Mouse (Mus musculus) heart, embryonic 10.5 days (tissue): Measurements from ENCODE around the gene Pde11a. TPM values are rescaled to one million over a fixed set of nuclear protein-coding genes. Genes with fewer than 3 reads are reported as not detected.

Source experiments
- DNase-seq: peaks from one replicate; pipeline ENCODE4 v3.0.0-alpha.2; 2017; ENCODE audit warnings: low spot score
- H3K27ac ChIP-seq: fragments of 300-500 bp; sonication (generic); 2 replicates; pipeline ENCODE4 v1.5.1; 2016; ENCODE audit warnings: mild to moderate bottlenecking
- H3K27me3 ChIP-seq: fragments of 300-500 bp; sonication (generic); 2 replicates; pipeline ENCODE4 v1.6.1; 2016; ENCODE audit warnings: mild to moderate bottlenecking; ENCODE audit not compliant: poor library complexity, insufficient read depth, severe bottlenecking
- H3K36me3 ChIP-seq: fragments of 300-500 bp; sonication (generic); 2 replicates; pipeline ENCODE4 v1.6.1; 2016; ENCODE audit warnings: mild to moderate bottlenecking, moderate library complexity
- H3K4me1 ChIP-seq: fragments of 300-500 bp; sonication (generic); 2 replicates; pipeline ENCODE4 v1.6.1; 2016; ENCODE audit warnings: mild to moderate bottlenecking
- H3K4me3 ChIP-seq: fragments of 300-500 bp; sonication (generic); 2 replicates; pipeline ENCODE4 v1.5.1; 2016; ENCODE audit warnings: mild to moderate bottlenecking, moderate library complexity
- H3K9me3 ChIP-seq: fragments of 300-500 bp; sonication (generic); 2 replicates; pipeline ENCODE4 v1.6.1; 2016; ENCODE audit warnings: mild to moderate bottlenecking, moderate library complexity
- WGBS: fragments of 180-500 bp; shearing (Covaris S2); methylation state at CpG from one replicate; pipeline ENCODE4 v1.1.7; 2016; 5-methylcytosine and 5-hydroxymethylcytosine counted together
- polyA plus RNA-seq: library from polyadenylated mRNA; unstranded; fragments of >200 nt; fragmentation: Nextera tagmentation; extraction: Ambion mirVana; gene quantifications from 2 replicates; pipeline ENCODE4 v1.2.1, GENCODE M21; 2016

Pde11a gene
- polyA plus RNA-seq, 1 experiment from 2014 or later: 0.62 TPM

DNA sequence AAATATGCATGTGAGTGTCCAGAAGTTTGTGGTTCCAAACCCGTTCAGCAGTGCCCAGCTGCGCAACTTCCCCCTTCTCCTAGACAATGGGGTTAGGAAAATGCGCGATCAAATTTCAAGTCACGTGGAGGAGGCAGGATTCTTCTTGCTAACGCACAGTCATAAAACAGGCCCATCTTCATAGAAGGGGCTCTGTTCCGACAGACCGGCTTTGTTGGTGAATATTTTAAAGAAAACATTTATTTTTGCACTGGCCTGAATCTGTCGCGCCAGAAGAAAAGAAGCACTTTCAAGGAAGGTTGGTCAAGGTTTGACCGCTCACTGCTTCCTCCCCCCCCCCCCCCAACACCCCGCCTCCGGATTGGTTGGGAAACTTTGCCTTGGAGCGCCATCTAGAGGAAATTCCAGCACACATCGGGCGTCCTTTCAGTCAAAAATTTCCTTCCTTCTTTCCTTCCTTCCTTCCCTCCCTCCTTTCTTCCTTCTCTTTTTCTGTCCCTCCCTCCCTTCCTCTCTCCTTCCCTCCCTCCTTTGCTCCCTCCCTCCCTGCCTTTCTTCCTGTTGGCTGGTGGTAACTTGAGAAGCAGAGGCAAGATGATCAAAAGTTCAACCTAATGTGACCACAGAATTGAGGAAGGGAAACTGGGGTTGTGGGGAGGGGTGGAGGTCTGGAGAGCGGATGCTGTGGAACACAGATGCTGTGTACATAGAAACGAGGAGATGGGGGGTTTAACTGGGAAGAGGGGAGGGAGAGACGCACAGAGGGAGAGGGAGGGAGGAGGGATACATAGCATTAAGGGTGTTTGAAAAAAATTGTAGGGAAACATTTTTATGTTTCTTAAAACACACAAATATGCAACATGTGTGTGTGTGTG is 267.9 kb downstream of the Pde11a start:
- peaks cover 19% of the 10 kb centered on the region for H3K4me1 ChIP-seq
- H3K9me3 ChIP-seq: no peaks in the 10 kb centered on the region
- WGBS: 4% methylated on average over 19 of the region's 19 CpGs
- H3K36me3 ChIP-seq: no peaks in the 10 kb centered on the region
- peak overlapping the region; percentile 89 for H3K27ac ChIP-seq
- H3K4me3 ChIP-seq: peak overlapping the region; percentile 56
- peak; percentile 91 for DNase-seq
- no peaks in the 10 kb centered on the region for H3K27me3 ChIP-seq

DNA sequence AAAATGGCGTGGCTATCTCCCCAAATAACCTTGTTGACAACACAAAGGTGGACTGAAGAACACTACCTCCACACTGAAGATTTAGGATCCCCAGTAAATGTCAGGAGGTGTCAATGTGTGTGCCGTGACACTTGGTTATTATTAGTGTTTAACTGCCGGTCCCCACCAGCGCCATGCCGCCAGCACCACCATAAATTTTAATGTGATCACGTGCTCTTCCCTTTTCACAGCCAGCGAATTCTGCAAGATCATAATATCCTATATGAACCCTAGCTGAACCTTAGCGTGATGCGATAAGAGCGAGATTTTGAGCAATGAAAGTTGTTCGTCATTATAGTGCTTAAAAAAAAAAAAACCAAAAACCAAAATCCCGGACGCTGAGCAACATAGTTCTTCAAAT is 269.3 kb downstream of the Pde11a start:
- Histone ChIP-seq H3K27me3 (no peaks in the 10 kb centered on the region), H3K36me3 (no peaks in the 10 kb centered on the region), H3K27ac (peak overlapping the region; percentile 89; the same call in 1 of the 2 replicates), H3K9me3 (no peaks in the 10 kb centered on the region), H3K4me1 (peaks cover 28% of the 10 kb centered on the region), H3K4me3 (no peak overlapping the region)
- no peak for DNase-seq
- 63% methylated on average over 13 of the region's 13 CpGs for WGBS

DNA sequence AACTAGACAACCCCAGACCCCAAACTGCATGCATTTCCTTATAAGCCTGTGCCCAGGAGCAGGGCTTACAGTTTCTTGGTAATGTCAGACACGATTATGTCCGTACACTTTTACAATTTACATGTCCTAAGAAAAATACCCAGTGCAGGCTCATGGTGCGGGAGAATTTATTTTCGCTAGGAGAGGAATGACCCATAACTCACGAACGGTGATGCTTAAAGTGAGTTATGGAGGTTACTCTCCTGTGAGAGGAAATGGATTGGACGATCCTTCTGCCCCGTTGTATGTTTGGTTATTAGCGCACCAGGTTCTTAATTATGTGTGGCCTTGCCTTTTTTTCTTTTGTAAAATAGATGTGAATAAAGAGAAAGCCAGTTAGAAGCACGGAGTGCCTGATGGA is 270.4 kb downstream of the Pde11a start:
- Histone ChIP-seq H3K4me1 (peaks cover 28% of the 10 kb centered on the region), H3K36me3 (no peaks in the 10 kb centered on the region), H3K4me3 (no peak overlapping the region), H3K27ac (0 out of 2 replicates have a peak overlapping the region, but pooled peaks have one; percentile 89), H3K27me3 (no peaks in the 10 kb centered on the region), H3K9me3 (no peaks in the 10 kb centered on the region)
- DNase-seq: no peak
- 88% methylated on average over 10 of the region's 10 CpGs for WGBS

DNA sequence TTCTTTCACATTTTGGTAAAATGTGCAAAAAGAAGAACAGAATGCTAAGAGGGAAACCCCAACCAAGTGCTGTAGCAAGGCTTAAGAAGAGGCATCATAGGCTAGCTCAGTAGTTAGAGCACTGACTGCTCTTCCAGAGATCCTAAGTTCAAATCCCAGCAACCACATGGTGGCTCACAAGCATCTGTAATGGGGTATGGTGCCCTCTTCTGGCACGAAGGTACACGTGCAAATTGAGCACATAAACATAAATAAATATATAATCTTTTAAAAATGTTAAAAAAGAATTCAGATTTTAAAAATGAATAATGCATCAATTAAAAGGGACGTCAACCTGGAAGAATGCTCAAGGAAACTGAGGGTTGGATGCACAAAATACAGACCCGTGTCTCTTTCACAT is 271.4 kb downstream of the Pde11a start:
- Histone ChIP-seq H3K27ac (no peak overlapping the region), H3K4me1 (peaks cover 28% of the 10 kb centered on the region), H3K36me3 (no peaks in the 10 kb centered on the region), H3K27me3 (no peaks in the 10 kb centered on the region), H3K9me3 (no peaks in the 10 kb centered on the region), H3K4me3 (no peak overlapping the region)
- 56% methylated on average over 4 of the region's 4 CpGs for WGBS
- DNase-seq: no peak

DNA sequence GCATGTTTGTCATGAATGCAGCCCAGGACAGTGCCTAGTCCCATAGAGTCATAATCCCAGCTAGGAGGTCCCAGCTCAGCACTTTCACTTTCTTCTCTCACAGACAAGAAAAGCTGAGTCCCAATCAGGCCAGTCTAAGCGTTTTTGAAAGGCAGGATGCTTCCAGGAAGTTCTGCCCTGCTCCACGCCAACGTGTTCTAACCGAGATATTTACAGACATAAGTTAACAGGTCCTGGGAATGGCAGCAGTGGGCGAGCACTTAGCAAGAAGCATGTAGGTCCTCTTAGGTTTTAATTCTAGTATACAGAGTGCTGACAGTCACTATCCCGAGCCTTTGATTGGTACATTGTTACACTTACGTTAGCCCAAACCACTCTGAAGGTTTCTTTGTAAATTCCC is 273.3 kb downstream of the Pde11a start:
- no peak overlapping the region for H3K4me3 ChIP-seq
- no peaks in the 10 kb centered on the region for H3K27me3 ChIP-seq
- H3K36me3 ChIP-seq: no peaks in the 10 kb centered on the region
- no peaks in the 10 kb centered on the region for H3K9me3 ChIP-seq
- H3K27ac ChIP-seq: 0 out of 2 replicates have a peak overlapping the region, but pooled peaks have one; percentile 22
- DNase-seq: no peak
- 41% methylated on average over 7 of the region's 7 CpGs for WGBS
- H3K4me1 ChIP-seq: peaks cover 25% of the 10 kb centered on the region

DNA sequence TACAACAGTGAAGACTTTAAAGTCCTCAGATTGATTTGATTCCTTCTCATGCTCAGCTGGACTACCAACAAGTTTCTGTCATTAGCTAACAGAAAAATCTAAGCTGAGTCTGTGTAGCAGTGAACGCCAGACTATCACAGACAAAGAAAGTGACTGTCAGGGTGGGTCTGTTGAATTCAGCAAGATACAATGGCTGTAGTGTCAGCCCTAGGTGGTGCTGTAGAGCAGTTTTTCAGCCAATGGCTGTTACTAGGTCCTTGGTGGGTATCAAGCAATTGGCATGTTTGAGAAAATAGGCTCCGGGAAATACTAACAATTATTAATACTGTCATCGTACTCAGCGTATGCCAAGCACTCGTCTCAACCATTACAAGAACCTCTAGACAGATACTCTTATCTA is 274.5 kb downstream of the Pde11a start:
- H3K9me3 ChIP-seq: no peaks in the 10 kb centered on the region
- no peak overlapping the region for H3K27ac ChIP-seq
- DNase-seq: no peak
- no peak overlapping the region for H3K4me3 ChIP-seq
- peaks cover 14% of the 10 kb centered on the region for H3K4me1 ChIP-seq
- H3K36me3 ChIP-seq: no peaks in the 10 kb centered on the region
- WGBS: 79% methylated on average over 5 of the region's 5 CpGs
- no peaks in the 10 kb centered on the region for H3K27me3 ChIP-seq

DNA sequence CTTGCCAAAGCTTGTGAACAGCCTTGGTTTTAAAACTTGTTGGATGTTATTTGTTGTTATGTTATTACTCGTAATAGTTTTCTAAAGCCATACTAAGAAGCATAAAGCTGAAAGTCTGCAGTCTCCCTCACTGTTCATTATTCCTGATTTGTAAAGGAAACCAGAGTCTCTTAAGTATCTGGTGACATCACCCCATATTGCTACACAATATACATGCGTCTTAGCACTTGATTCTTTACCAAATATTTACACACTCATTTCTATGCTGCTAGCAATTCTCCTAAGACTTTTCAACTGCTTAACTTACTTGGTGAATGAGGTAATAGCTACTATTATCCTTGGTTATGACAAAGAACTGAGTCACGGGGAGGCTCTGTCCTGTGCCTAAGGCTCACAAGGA is 278.4 kb downstream of the Pde11a start:
- Histone ChIP-seq H3K9me3 (no peaks in the 10 kb centered on the region), H3K27ac (no peak overlapping the region), H3K4me3 (no peak overlapping the region), H3K4me1 (peaks cover 8% of the 10 kb centered on the region; the same call in 1 of the 2 replicates), H3K36me3 (no peaks in the 10 kb centered on the region), H3K27me3 (no peaks in the 10 kb centered on the region)
- no peak for DNase-seq
- WGBS: 88% methylated on average over 3 of the region's 3 CpGs

DNA sequence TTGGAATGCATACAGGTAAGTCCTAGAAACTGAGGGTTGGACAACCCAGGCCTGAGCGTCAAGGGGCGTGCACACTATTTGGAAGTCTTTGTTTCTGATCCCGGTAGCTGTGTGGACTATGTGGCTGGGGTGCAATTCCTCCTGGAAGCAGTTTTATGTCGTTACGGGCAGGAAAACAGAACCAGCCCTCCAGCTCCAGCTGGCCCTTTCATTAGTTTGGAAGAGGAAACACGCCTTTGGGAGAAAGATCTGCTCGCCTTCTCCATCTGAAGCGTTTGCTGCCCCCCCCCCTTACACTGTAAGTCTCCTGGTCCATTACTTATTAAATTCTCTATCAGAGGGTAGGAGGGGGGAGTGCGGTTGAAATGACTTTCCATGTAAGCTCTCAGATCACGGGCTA is 279.0 kb downstream of the Pde11a start:
- Histone ChIP-seq H3K4me3 (no peak overlapping the region), H3K27me3 (no peaks in the 10 kb centered on the region), H3K9me3 (no peaks in the 10 kb centered on the region), H3K4me1 (peaks cover 6% of the 10 kb centered on the region; the same call in 1 of the 2 replicates), H3K27ac (no peak overlapping the region), H3K36me3 (no peaks in the 10 kb centered on the region)
- 76% methylated on average over 10 of the region's 10 CpGs for whole genome bisulfite sequencing
- no peak for DNase-seq

DNA sequence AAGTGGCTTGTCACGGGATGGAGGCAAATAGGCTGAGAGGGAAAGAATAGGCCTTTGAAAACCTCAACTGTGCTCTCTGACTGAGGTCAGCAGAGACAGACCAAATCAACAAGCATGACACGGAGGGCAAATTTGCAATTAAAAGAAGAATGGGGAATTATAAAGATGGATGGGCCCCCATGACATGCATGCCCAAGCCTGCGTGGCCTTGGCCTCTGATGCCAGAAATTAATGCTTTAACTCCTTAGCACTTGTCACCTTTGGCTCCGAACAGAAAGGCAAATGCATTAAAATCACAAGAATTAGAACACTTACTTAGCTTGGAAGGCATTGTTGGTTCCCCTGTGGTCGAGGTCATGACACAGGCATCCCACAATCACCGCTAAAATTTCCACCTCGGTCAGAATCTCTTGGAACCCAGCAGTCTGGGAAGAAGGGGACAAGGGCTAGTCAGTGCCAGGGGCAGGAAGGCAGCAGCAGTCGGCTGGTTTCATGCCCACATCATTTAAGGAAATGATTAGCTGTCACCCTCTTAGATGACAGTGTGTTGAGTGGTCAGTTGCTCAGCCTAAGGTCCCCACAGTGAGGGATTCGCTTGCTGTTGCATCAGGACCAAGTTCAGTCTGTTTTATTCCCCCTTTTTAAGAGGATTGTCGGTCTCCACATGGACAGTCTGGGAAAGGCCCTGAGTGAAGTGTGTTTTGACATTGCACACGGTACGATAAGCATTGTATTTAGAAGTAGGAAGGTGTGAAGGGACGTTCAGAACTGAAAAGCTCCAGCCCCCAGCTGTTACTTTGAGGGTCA is 279.7 kb downstream of the Pde11a start:
- H3K27ac ChIP-seq: no peak overlapping the region
- no peaks in the 10 kb centered on the region for H3K36me3 ChIP-seq
- H3K9me3 ChIP-seq: no peaks in the 10 kb centered on the region
- no peak overlapping the region for H3K4me3 ChIP-seq
- DNase-seq: no peak
- peaks cover 3% of the 10 kb centered on the region; the same call in 1 of the 2 replicates for H3K4me1 ChIP-seq
- H3K27me3 ChIP-seq: no peaks in the 10 kb centered on the region
- WGBS: 72% methylated on average over 13 of the region's 13 CpGs

DNA sequence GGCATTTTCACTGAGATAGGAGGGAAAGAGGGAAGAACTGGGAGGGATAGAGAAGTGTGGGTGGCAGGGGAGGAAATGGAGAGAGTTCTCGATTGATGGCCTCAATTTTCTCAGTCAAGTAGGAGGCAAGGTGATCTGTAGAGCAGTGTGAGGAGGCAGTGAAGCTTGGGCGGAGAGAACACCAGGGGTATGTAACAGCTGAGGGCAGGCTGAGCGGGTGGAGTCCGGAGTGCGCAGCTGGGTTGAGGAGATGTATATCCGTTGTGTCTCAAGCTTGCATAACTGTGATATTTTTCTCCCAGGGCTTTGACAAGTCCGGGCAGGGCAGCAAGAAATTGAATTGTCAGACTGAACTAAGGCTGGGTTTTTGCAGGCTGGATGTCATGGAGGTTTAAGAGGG is 281.0 kb downstream of the Pde11a start:
- Histone ChIP-seq H3K27me3 (no peaks in the 10 kb centered on the region), H3K36me3 (no peaks in the 10 kb centered on the region), H3K4me1 (peaks cover 3% of the 10 kb centered on the region; the same call in 1 of the 2 replicates), H3K9me3 (no peaks in the 10 kb centered on the region), H3K27ac (0 out of 2 replicates have a peak overlapping the region, but pooled peaks have one; percentile 32), H3K4me3 (no peak overlapping the region)
- 82% methylated on average over 7 of the region's 7 CpGs for WGBS
- no peak for DNase-seq

DNA sequence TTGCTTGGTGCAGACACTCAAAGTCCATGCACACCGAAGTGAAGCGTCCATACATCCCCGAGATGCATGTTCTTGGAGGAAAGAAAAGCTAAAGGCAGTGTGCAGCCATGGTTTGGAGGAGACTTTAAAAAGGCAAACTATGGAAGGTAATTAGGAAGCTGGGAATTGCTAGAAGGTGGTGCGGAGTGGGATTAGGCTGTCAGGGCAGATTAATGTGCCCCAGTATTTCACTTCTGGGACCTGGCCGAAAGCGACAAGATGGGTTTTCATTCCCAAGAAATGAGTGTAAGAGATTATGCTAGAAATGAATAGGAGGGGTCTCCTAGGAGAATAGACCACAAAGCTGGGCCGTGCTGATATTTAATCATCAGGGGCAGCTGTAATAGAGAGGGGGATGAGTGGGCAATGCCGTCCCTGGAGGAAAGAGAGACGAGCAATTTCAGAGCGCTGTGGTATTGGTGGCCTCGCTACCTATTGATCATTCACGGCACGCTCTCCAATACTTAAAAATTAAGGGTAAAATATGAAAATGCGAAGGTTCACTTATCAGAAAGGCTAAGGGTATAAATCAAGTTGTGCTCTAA is 284.7 kb downstream of the Pde11a start:
- WGBS: 86% methylated on average over 14 of the region's 14 CpGs
- no peak overlapping the region for H3K4me3 ChIP-seq
- H3K9me3 ChIP-seq: no peaks in the 10 kb centered on the region
- H3K27me3 ChIP-seq: no peaks in the 10 kb centered on the region; the same call in 1 of the 2 replicates
- no peaks in the 10 kb centered on the region for H3K36me3 ChIP-seq
- DNase-seq: no peak
- H3K4me1 ChIP-seq: peaks cover 1% of the 10 kb centered on the region; the same call in 1 of the 2 replicates
- H3K27ac ChIP-seq: no peak overlapping the region

DNA sequence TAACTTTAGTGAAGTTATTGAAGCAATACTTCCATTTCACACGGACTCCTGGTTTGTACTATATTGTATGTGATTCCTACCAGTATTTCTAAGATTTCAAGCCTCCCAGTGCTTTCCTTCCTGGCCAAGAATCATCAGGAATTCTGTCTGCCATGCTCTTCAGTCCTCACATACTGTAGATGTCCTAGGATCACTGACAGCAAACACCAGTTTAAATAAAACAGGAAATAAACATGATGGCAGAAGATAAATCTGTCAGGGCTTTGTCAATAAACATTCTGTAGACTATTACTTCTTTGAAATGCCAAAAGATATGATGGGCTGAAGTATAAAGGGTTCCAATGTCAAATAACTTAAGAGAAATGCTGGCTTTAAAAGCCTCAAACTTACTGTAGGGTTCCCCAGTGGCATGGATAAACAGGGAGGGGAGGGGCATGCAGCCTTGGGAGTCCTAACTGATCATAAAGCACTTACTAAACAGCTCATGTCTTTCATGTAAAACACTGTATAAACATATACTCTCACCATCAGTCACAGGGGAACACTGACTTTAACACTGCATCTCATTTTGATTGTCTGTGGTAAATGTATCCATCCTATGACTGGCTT is 285.6 kb downstream of the Pde11a start:
- no peak overlapping the region for H3K4me3 ChIP-seq
- no peaks in the 10 kb centered on the region for H3K36me3 ChIP-seq
- no peaks in the 10 kb centered on the region for H3K9me3 ChIP-seq
- H3K27ac ChIP-seq: no peak overlapping the region
- no peaks in the 10 kb centered on the region for H3K4me1 ChIP-seq
- DNase-seq: no peak
- 72% methylated on average over 1 of the region's 1 CpGs for WGBS
- no peaks in the 10 kb centered on the region; the same call in 1 of the 2 replicates for H3K27me3 ChIP-seq
